Mouse (Mus musculus) megakaryocyte, adult 5-6 weeks (primary cell): ENCODE measurements around the gene Zfp385c. TPM values are rescaled to one million over a fixed set of nuclear protein-coding genes. Genes with fewer than 3 reads are reported as not detected.
A peak's percentile ranks its signal among the peaks of the same experiment; 100 is the strongest.
"Not testable (repeated sequence)": the region's sequence is repeated elsewhere in the genome, so short reads cannot be mapped to it uniquely, and the experiment has no call there.

Experiments used
- ATAC-seq: 2 replicates; pipeline ENCODE4 v1.8.0; 2016; ENCODE audit warnings: mild to moderate bottlenecking, inconsistent platforms; ENCODE audit not compliant: poor library complexity, severe bottlenecking
- total RNA-seq, 2 experiments: library from RNA; stranded (forward) in 1 of 2; stranded (reverse) in 1 of 2; fragments of 153-499, 151-499 nt in 1 of 2; fragments of 221-1000, 200-1000 nt in 1 of 2; gene quantifications; 2 replicates each; pipeline versions ENCODE4 v1.2.3 to v1.2.4; 2015 to 2017

The Zfp385c gene
- total RNA-seq, 2 experiments from 2014 or later, result not detected

DNA sequence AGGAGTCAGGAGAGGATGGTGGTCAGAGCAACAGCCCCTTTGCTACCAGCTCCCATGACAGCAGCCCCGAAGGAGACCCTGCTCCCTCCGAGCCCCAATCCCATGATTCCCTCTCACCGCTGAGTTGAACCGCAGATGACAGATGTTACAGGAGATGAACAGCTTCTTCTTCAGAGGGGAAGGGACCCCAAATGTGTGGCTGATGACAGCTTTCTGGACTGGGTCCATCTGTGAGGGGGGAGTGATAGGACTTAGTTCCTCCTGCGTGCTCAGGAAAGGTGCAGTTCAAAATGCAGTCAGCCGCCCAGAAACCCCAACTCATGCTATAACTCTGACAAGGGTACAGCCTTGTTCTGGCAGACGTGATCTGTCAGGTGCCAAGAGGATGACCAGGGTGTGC lies 57.7 kb downstream of the Zfp385c start:
- no peak for ATAC-seq

GRCm38 (mm10) chr11:100628862-100629352 lies 63.3 kb downstream of the Zfp385c start:
- no peak for ATAC-seq

GRCm38 (mm10) chr11:100628056-100628455 lies 64.2 kb downstream of the Zfp385c start:
- ATAC-seq, result no peak

GRCm38 (mm10) chr11:100626701-100627195 lies 65.5 kb downstream of the Zfp385c start:
- ATAC-seq, result peak; percentile 77

DNA sequence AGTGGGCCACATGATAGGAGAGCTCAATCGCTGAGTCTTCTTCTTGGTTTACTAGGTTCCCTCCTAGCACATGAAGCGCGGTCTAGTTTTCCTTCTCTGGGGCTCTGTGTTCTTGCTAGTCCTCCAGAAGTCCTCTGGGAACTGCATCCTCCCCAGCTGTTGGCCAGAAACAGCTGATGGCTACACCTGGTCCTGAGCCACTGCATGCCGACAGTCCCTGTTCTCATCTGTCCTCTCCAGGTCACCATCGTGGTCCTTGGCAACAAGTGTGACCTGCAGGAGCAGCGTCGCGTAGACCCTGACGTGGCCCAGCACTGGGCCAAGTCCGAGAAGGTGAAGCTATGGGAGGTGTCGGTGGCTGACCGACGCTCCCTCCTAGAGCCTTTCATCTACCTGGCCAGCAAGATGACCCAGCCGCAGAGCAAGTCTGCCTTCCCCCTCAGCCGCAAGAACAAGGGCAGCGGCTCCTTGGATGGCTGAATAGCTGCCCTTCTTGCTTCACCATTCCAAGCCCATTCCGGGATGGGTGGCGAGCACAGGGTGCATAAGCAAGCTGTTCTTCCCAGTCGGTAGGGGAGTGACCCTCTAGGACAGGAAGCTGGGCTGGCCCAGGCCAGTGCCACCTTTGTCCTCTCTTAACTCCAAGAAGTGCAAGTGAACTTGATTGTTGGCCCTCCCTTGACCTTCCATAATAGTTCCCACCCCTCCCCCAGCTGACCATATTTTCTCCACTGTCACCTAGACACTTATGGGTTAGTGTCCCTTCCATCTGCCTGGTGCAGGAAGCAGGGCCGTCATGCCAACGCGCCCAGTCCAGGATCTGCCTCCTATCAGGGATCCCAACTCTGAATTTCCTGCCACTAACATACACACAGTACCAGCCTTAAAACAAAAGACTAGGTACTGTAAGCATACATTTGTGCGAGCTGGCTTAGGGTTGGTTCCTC lies 66.2 kb downstream of the Zfp385c start:
- no peak for ATAC-seq

DNA sequence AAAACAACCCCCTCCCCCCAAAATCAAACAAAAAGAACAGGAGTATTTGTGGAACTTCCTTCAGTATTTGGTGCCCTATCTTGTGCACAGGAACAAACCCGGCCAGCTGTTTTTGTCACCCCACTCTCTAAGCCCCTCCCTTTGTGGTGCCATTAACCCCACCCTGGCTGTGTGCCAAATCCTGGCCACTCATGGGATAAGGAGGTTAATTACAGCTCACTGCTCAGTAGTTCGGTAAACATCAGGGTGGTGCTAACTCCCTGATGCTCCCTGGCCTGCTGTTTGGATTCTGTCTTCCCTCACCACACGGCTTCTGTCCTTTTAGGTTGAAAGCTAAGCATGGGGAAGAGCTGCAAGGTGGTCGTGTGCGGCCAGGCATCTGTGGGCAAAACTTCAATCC lies 68.4 kb downstream of the Zfp385c start:
- no peak for ATAC-seq

DNA sequence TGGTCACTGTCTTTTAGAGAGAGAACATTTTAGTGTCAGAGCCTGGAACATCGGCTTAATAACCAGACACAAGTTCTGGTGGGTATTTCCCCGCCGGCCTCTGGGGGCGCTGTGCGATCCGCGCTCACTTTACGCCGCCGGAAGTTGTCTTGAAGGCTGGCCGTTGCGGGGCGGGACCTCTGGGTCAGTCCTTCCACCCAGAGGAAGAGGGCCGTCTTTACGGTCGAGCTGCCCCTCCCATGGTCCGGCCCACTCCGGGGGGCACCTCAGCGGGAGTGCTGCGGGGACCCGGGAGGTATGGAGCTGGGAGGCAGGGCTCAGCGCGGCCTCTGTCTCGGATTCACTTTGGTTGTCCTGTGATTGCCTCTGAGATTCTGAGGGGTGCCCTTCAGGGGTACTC lies 69.5 kb downstream of the Zfp385c start:
- ATAC-seq, result peak; percentile 63

DNA sequence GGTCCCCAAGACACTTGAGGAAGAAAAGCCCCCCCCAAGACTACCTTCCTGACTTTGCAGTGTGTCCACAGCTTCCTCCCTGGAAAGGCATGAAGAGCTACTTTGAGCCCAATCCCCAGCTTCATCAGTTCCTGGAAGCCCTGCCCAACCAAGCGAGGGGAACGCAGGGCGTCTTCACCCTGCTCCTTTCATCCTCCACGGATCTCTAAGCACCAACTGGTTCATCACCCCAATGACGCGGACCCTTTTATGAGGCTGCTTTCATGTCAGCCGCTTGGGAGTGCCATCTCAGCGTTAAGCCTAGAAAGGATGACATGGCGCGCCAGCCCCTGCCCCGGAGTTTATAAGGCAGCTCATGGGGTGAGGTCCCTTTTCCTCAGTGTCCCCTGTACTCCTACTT lies 72.3 kb downstream of the Zfp385c start, which contains the start of gene Dnajc7:
TSS of gene Dnajc7 (minus strand) at position 187 of the 400 bp plus-strand sequence.
- ATAC-seq, result no peak

- peak; percentile 83 for ATAC-seq
Observed at GRCm38 (mm10) chr11:100619485-100619975, 72.7 kb downstream of the Zfp385c start.

GRCm38 (mm10) chr11:100618761-100619484 lies 73.3 kb downstream of the Zfp385c start, which contains the start of gene Nkiras2:
Gene Nkiras2 (plus strand): TSS chr11:100619244.
- ATAC-seq, result peak; percentile 51

DNA sequence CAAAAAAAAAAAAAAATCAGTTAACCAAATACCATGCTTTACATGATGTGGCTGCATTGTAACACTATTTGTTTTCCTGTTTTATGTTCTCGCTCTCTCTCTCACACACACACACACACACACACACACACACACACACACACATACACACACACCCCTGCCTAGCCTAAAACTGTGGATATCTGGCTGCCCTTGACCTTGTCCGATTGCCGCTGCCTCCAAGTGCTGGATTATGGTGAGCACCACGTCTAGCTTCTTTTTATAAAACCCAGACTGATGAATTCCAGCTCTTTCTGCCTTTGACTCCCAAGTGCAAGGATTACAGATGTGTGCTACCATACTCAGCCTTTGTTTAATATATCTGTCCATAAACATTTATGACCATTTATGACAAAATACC lies 74.8 kb downstream of the Zfp385c start:
- ATAC-seq, result no peak

DNA sequence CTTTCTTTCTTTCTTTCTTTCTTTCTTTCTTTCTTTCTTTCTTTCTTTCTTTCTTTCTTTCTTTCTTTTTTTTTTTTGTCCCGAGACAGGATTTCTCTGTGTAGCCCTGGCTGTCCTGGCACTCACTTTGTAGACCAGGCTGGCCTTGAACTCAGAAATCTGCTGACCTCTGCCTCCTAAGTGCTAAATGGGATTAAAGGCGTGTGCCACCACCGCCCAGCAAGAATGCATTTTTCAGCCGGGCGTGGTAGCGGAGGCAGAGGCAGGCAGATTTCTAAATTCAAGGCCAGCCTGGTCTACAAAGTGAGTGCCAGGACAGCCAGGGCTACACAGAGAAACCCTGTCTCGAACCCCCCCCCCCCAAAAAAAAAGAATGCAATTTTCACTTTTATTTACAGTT lies 75.4 kb downstream of the Zfp385c start:
- ATAC-seq, result not testable (repeated sequence)

- no peak for ATAC-seq
Observed at GRCm38 (mm10) chr11:100616332-100616731, 75.9 kb downstream of the Zfp385c start.

GRCm38 (mm10) chr11:100613241-100613640 lies 79.0 kb downstream of the Zfp385c start:
- no peak for ATAC-seq

DNA sequence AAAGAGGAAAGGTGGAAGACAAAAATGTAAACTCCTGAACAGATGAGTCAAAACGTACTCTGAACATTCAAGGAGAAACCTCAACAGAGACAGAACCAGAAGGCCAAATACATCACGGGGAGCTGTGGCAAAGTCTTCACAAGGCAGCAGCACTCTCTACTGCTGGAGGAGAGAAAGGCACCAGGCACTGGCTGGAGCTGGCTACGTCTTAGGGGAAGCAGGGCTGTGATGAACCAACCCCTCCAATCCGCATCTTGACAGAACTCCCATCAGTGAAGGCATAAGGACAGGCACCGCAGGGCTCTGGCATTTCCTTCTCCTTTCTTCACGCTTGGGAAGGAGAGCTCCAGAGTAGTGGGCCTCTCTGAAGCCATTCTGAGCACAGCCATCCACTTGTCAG lies 80.6 kb downstream of the Zfp385c start:
- no peak for ATAC-seq

DNA sequence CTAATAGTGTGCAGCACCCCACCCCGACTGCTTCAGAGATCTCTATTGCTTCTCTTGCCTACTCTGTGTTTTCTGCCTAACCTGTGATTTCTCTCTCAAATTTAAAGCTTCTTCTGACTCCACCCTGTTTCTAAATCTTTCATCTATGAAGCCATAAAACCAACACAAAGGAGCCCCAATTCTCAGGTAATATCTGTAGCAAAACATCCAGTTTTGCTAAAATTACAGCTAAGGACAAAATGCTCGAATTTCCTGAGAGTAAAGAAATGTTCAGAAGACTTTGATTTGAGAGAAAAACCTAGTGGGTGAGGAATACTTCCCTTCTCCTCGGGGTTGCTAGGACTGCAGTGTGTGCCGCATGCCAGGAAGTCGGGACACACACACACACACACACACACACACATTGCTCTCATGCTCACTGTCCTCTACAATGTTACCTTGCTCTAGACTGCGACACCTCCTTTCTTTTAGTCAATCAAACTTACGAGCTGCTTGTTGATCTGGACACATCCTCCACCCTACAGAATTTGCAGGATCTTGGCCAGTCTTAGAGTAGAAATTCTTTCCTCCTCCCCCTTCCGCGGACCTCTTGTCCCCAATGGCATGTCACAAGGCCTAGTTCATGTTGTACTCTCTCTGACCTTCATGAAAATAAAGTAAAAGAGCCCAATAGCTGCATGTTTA lies 82.1 kb downstream of the Zfp385c start:
- no peak for ATAC-seq

DNA sequence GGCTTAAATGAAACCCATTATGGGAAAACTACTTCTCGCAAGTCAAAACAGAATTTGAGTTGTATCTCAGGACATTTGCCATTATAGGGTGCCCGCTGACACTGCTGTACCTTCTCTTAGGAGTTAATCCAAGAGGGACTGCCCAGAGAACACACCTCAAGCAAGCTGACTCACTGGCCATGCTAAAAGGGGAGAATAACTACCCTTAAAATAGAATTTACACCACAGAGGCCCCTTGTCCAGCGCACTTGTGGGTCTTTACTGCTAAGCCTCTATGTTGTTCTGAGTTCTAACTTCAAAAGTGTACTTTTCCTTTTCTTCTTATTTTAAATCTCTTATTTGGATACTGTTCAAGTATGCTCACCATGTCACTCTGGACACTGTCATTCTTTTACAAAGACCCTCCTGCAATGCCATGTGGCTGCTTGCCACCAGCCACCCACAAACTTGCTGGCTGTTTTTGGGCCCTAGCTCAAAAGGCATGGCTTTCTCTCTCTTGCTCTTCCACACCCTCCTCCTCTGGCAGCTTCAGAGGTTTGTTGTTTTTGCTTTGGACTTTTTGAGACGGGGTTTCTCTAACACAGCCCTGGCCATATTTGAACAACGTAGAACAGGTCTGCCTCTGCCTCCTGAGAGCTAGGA lies 82.8 kb downstream of the Zfp385c start:
- ATAC-seq, result no peak

GRCm38 (mm10) chr11:100608796-100609195 lies 83.5 kb downstream of the Zfp385c start:
- ATAC-seq, result no peak

GRCm38 (mm10) chr11:100607121-100607520 lies 85.1 kb downstream of the Zfp385c start:
- ATAC-seq, result no peak

DNA sequence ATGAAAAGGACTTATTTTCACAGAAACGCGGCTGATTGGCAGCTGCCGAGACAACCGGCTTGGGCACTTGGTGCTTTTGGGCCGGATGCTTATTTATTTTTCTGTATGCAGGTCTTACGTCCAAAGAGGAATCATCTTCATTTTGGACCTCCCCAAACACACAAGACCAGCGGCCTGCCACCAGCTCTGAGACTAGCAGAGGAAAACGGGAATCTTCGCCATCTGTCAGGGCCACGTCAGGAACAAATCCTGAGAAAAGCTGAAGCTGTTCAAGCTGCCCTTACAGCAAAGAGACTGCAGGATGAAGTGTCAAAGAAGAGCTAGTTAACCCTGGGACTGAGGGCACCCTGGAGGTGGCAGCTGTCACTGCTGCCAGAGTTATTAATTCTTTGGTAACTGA lies 86.8 kb downstream of the Zfp385c start:
- no peak for ATAC-seq
